Mouse (Mus musculus) MEL (cell line): Measurements from ENCODE around the gene Pbx2.

Source experiments
- HCFC1 ChIP-seq: IDR thresholded peaks from 2 replicates; pipeline ENCODE4 v1.6.1; 2012; ENCODE audit warnings: low read depth, mild to moderate bottlenecking, inconsistent platforms, low read length, improper control_type of control experiment, moderate library complexity
- UBTF ChIP-seq: IDR thresholded peaks from 2 replicates; pipeline ENCODE4 v1.6.1; 2012; ENCODE audit warnings: low read depth, mild to moderate bottlenecking, inconsistent platforms, low read length, improper control_type of control experiment, moderate library complexity, borderline replicate concordance; ENCODE audit not compliant: insufficient read depth

DNA sequence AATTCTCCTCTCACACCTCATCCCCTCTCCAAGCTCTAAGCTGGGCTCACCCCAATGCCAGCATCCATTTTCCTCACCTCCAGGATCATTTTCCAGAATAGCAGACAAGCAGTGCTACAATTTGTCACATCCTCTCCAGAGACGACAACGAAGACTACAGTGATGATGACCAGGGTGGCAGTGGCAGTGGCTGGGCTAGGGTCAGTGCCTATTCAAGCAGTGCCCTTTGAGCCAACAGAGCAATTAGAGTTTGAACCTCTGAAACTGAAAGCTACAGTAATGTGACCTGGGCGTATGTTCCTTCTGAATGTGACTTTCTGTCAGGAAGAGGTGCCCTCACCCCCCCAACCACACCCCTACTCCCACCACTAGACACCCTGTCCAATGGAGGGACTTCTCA is 41.9 kb upstream of the Pbx2 start:
- TF ChIP-seq HCFC1, result no peak
- TF ChIP-seq UBTF, result no peak
